Mouse (Mus musculus) bone marrow macrophage, adult 2 months (primary cell): ENCODE results near the gene Tfap2a.

ENCODE experiments used
- CTCF ChIP-seq: IDR thresholded peaks from 2 replicates; pipeline ENCODE4 v1.5.1; 2012; ENCODE audit warnings: low read depth, mild to moderate bottlenecking, low read length, moderate library complexity
- POLR2A ChIP-seq: IDR thresholded peaks from 2 replicates; pipeline ENCODE4 v1.6.1; 2012; ENCODE audit warnings: mild to moderate bottlenecking, low read depth, low read length, borderline replicate concordance

DNA sequence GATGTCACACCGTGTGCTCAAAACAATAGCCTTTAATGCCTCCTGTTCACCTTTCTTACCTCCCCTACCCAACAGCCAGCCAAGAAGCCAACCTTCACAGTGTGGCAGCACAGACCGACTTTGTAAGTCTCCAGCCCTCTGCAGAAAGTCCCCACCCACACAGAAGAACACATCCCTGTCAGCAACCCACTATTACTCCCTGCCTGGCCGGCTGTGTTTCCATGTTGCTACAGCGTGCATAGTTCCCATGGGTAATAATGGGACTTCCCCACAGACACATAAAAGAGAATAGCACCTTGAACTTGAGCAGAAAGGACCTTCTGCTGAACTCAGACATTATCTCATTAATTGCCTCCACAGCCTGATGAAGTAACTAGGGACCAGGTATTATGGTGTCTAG, 61.4 kb downstream of the Tfap2a start:
- TF ChIP-seq CTCF (no peak), POLR2A (no peak)
